Mouse (Mus musculus): Measurements from ENCODE around the gene Ppard.

The Ppard gene

DNA sequence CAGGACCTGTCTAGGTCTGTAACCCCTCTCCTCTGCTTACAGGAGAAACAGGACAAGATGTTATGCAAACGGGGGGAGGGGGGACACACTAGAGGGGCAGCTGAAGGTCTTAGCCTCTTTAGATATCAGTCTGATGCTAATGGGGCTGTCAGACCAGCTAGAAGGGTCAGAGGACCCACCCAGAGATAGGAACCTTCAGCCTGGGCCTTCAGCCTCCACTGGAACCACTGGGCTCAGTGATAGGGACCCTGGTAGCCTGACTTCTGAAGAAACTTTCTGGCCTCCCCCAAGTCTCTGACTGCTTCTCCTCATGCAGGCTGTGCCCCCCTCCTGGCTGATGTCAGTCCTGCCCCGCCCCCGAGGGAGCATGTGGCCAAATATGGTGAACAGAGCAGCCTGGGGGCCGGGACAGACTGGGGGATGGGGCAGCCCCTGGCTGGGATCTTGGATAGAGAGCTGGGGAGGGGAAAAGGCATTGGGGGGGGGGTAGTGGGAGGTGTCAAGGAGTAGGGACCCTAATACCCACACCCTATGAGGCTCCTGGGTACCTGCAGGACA, 111.6 kb downstream of the Ppard start:
- no peak for DNase-seq (ENCODE audit: low spot score)

GRCm38 (mm10) chr17:28344670-28345069, 112.2 kb downstream of the Ppard start:
- DNase-seq (ENCODE audit: low spot score): no peak

DNA sequence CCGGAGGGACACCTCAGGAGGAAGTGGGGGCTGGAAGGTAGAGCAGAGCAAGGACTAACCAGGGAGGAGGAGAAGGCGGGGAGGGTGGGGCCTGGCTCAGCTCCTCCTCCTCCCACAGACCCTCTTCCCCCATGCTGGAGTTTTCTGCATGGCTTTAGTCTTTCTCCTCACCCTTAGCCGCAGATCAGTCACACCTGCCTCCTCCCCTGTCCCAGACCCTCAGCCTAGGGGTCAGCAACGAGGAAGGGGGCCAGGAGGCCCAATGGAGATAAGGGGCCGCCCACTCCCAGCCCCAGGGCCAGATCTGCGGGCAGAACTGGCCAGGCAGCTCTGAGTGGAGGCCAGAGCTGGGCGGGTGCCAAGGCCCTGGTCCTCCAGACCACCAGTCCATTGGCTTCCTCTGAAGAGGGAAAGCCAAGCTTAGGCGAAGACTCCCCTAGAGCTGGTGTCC, 112.8 kb downstream of the Ppard start:
- no peak for DNase-seq (ENCODE audit: low spot score)

DNA sequence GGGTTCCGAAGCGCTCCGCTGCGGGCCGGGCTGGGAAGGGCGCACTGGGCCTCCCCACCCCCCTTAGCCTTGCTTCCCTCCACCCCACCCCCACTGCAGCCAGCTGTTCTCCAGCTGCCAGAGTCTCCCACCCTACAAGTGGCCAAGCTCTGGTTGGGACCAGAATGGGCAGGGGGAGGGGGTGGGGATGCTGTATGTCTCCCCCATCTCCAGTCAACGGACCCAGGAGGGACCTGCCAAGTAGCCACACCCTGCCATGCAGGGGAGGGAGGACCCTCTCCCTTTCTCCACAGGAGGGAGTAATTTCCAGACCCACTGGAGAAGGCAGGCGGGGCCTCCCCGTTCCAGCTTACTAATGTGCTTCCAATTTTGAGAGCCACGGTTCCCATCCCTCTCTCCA, 113.4 kb downstream of the Ppard start:
- DNase-seq (ENCODE audit: low spot score): no peak

- DNase-seq (ENCODE audit: low spot score): no peak
These were observed 114.8 kb downstream of the Ppard start for GRCm38 (mm10) chr17:28347327-28347726.

- DNase-seq (ENCODE audit: low spot score): no peak
These were observed 115.7 kb downstream of the Ppard start for GRCm38 (mm10) chr17:28348211-28348610.

DNA sequence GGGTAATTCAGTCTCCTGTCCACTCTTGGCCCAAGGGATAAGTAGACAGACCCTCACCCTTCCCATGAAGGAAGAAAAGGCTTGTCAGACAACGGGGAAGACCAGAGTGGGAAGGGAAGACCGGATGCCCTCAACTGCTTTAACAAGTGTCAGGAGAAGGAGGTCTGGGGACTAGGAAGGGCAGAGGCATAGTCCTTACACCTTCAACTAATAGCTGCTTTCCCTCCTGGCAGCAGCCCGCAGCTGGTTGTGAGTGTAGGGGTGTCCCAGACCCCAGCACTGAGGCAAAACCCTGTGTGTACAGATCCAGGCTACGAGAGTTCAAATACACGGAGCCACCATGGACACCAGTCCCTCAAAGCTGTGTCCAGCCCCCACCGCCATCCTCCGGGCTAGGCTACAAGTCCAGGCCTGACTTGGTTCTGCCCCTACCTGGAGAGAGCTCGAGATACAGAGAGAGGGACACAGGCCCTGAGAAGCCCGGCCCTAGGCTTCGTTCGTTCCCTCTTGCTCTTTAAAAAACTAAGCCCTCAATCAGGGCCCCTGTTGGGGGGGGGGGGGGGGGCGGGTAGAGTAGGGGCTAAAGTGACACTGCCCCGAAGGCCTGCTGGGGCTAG, 116.9 kb downstream of the Ppard start:
- no peak for DNase-seq (ENCODE audit: low spot score)

DNA sequence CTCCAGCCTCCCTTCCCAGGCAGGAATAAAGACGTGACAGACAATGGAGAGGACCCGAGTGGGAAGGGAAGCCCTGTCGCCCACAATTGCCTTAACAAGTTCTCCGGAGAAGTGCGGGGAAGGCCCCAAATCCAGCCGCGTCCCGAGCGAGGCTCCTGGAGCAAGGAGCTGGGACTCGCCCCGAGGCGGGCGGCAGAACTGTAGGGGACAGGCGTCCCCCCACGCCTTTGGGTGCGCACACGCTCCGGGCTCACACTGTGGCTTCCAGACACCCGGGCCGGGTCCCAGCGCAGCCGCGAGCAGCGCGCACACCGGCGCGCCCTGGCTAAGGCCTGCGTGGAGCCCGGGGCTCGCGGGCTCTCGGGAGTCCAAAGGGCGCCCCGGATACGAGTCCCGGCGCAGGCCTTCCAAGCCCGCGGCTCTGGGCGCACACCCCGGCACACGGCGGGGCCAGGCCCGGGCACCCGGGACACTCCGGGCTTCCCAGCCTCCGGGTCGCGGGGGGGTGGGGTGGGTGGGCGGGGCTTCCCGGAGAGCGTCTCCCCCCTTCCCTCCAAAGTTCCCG, 117.5 kb downstream of the Ppard start:
- no peak for DNase-seq (ENCODE audit: low spot score)

- DNase-seq (ENCODE audit: low spot score): peak; percentile 94
These were observed 118.2 kb downstream of the Ppard start, which contains the start of gene Tead3 for GRCm38 (mm10) chr17:28350466-28351352. Gene Tead3, minus strand, starts transcription at chr17:28350817.
